Mouse (Mus musculus): ENCODE measurements around the gene Dis3.

DNA sequence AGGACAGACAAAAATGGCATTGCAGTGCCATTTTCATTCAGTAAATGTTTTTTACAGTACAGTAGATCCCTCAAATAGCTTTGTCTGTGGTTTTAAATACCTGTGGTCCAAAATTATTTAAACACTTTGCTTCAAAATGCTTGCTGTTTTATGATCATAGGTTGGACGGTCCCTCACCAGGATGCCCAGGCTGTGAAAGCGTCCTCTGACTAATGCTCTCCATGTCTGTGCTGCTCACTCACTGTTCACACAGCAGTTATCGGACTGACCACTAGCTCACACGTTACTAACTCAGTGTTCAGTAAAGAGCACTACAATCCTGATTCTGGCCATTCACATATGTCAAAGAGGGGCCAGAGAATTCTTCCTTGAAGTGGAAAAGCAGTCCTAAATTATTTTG lies 28.4 kb downstream of the Dis3 start:
- no peak for TF ChIP-seq MXI1 (IDR thresholded peaks at IDR 0.05; ENCODE audit: low read depth, low read length)
- TF ChIP-seq MEF2A (IDR thresholded peaks at IDR 0.05; ENCODE audit: extremely low read depth, insufficient replicate concordance, low read depth, low read length, poor library complexity, severe bottlenecking) = no peak
- TF ChIP-seq MYC (IDR thresholded peaks at IDR 0.05; ENCODE audit: low read depth, low read length) = no peak
- TF ChIP-seq CHD2 (IDR thresholded peaks at IDR 0.05; ENCODE audit: low read length) = no peak
- no peak for TF ChIP-seq ZC3H11A (IDR thresholded peaks at IDR 0.05; ENCODE audit: low read depth, low read length)
- TF ChIP-seq CTCF (IDR thresholded peaks at IDR 0.05 in 2 of 3, conservative IDR thresholded peaks at IDR 0.05 in 1 of 3; ENCODE audit: control insufficient read depth in 1 of 3, insufficient read depth in 1 of 3, low read depth in 2 of 3, low read length in 3 of 3, poor library complexity in 1 of 3, severe bottlenecking in 1 of 3) = no peak
- no peak for TF ChIP-seq GATA1 (IDR thresholded peaks at IDR 0.05; ENCODE audit: low read depth, low read length)
- no peak for TF ChIP-seq MAX (IDR thresholded peaks at IDR 0.05; ENCODE audit: low read length)
- TF ChIP-seq EP300 (IDR thresholded peaks at IDR 0.05; ENCODE audit: low read depth in 1 of 2, low read length in 2 of 2) = no peak
- no peak for TF ChIP-seq TCF12 (IDR thresholded peaks at IDR 0.05; ENCODE audit: low read depth, low read length)
- TF ChIP-seq UBTF (IDR thresholded peaks at IDR 0.05; ENCODE audit: borderline replicate concordance, insufficient read depth, low read depth, low read length) = no peak

Measured in MEL (cell line).